8 mouse cellular contexts compared by ENCODE assay signal in genomic region chr5:139388694-139389675, GRCm38 (mm10). TPM values are rescaled to one million over a fixed set of nuclear protein-coding genes. Genes with fewer than 3 reads are reported as not detected.
A peak's percentile ranks its signal among the peaks of the same experiment; 100 is the strongest.
DNase-seq lines count a peak whose midpoint lies in the region; ATAC-seq and TF ChIP-seq lines count a peak whose summit lies in the region.

No protein-coding gene starts in this region.

- no peaks in the 10 kb centered on the region for H3K27me3 ChIP-seq in kidney, postnatal 0 days (ENCODE audit: insufficient read depth, low read length)
- H3K27me3 ChIP-seq in heart, embryonic 16.5 days (ENCODE audit: control insufficient read depth, insufficient read depth, low read length) = no peaks in the 10 kb centered on the region
- no peaks in the 10 kb centered on the region for H3K27me3 ChIP-seq in liver, adult 2 months (ENCODE audit: control insufficient read depth, insufficient read depth, low read length)

- no peak for ATAC-seq in kidney, postnatal 0 days (replicated peaks; ENCODE audit: low FRiP score, low read depth)
- ATAC-seq in heart, embryonic 16.5 days (replicated peaks; ENCODE audit: extremely low read depth, insufficient read depth, low FRiP score) = no peak

- DNase-seq in kidney, postnatal 0 days (ENCODE audit: low spot score) = no peak
- no peak for DNase-seq in kidney, postnatal 36 days
- peak; percentile 76 for DNase-seq in c-Kit-positive CD71-positive TER-119-positive erythroid progenitor cells, embryonic 14.5 days (ENCODE audit: low spot score)
- DNase-seq in liver, adult 2 months (ENCODE audit: extremely low read depth, low read depth, low spot score) = no peak
- DNase-seq in natural killer cell, adult 2 months (ENCODE audit: low spot score in 2 of 2) = no peak
- no peak for DNase-seq in thymus, adult 18-20 months

- TF ChIP-seq CTCF in kidney, postnatal 0 days (IDR thresholded peaks at IDR 0.05; ENCODE audit: low read depth) = no peak
- TF ChIP-seq CTCF in liver, adult 2 months (IDR thresholded peaks at IDR 0.05; ENCODE audit: low read depth, low read length) = no peak
- no peak for TF ChIP-seq CTCF in olfactory bulb, adult 2 months (IDR thresholded peaks at IDR 0.05; ENCODE audit: insufficient read depth, low read depth, low read length)

- peak overlapping the region; percentile 15; the same call in 1 of the 2 replicates for H3K4me2 ChIP-seq in kidney, postnatal 0 days (ENCODE audit: low read length)
- no peak overlapping the region for H3K4me2 ChIP-seq in heart, embryonic 16.5 days (ENCODE audit: low read depth, low read length)

- H3K36me3 ChIP-seq in kidney, postnatal 0 days (ENCODE audit: insufficient read depth, low read length) = 0 out of 2 replicates have a peak, but pooled peaks cover 4% of the 10 kb centered on the region
- H3K36me3 ChIP-seq in heart, embryonic 16.5 days (ENCODE audit: control insufficient read depth, insufficient read depth) = peaks cover 10% of the 10 kb centered on the region
- peaks cover 3% of the 10 kb centered on the region; the same call in 1 of the 2 replicates for H3K36me3 ChIP-seq in liver, adult 2 months (ENCODE audit: control insufficient read depth, insufficient read depth, low read length)

- peak overlapping the region; percentile 35; the same call in 1 of the 2 replicates for H3K9ac ChIP-seq in kidney, postnatal 0 days (ENCODE audit: low read depth, low read length)
- 0 out of 2 replicates have a peak overlapping the region, but pooled peaks have one; percentile 14 for H3K9ac ChIP-seq in heart, embryonic 16.5 days (ENCODE audit: low read length)
- peak overlapping the region; percentile 19 for H3K9ac ChIP-seq in liver, adult 2 months (ENCODE audit: low read depth, low read length)

- H3K27ac ChIP-seq in kidney, postnatal 0 days = peak overlapping the region; percentile 65
- H3K27ac ChIP-seq in heart, embryonic 16.5 days (ENCODE audit: low read length) = peak overlapping the region; percentile 70
- H3K27ac ChIP-seq in liver, adult 2 months (replicated peaks; ENCODE audit: insufficient read depth, low read depth, low read length) = peak overlapping the region; percentile 65
- peak overlapping the region; percentile 65 for H3K27ac ChIP-seq in olfactory bulb, adult 2 months (ENCODE audit: insufficient read depth, low read depth, low read length)

- no peaks in the 10 kb centered on the region for H3K9me3 ChIP-seq in kidney, postnatal 0 days (replicated peaks; ENCODE audit: low read length)
- H3K9me3 ChIP-seq in heart, embryonic 16.5 days (replicated peaks; ENCODE audit: control insufficient read depth, low read length) = no peaks in the 10 kb centered on the region

- WGBS in kidney, postnatal 0 days = 54% methylated on average over 17 of the region's 17 CpGs
- WGBS in heart, embryonic 16.5 days = 74% methylated on average over 17 of the region's 17 CpGs
- 46% methylated on average over 17 of the region's 17 CpGs for WGBS in liver, adult 2 months
- WGBS in olfactory bulb, adult 2 months = 59% methylated on average over 17 of the region's 17 CpGs

- peaks cover 43% of the 10 kb centered on the region for H3K79me2 ChIP-seq in liver, adult 2 months (ENCODE audit: control insufficient read depth, insufficient read depth, low read length)

- H3K4me1 ChIP-seq in kidney, postnatal 0 days (replicated peaks; ENCODE audit: insufficient read depth, low read length) = peaks cover 41% of the 10 kb centered on the region
- H3K4me1 ChIP-seq in heart, embryonic 16.5 days (ENCODE audit: control insufficient read depth, insufficient read depth, low read length) = peaks cover 52% of the 10 kb centered on the region
- peaks cover 55% of the 10 kb centered on the region for H3K4me1 ChIP-seq in liver, adult 2 months (ENCODE audit: control insufficient read depth, insufficient read depth, low read length)
- peaks cover 38% of the 10 kb centered on the region for H3K4me1 ChIP-seq in olfactory bulb, adult 2 months (ENCODE audit: control insufficient read depth, insufficient read depth, low read length)

- no peak for TF ChIP-seq POLR2A in liver, adult 2 months (IDR thresholded peaks at IDR 0.05; ENCODE audit: extremely low read depth, insufficient read depth, low read length)
- TF ChIP-seq POLR2A in olfactory bulb, adult 2 months (IDR thresholded peaks at IDR 0.05; ENCODE audit: insufficient read depth, low read depth, low read length) = no peak

- no peak overlapping the region for H3K4me3 ChIP-seq in kidney, postnatal 0 days (replicated peaks; ENCODE audit: low read depth, low read length)
- H3K4me3 ChIP-seq in heart, embryonic 16.5 days (ENCODE audit: low read length) = no peak overlapping the region
- no peak overlapping the region for H3K4me3 ChIP-seq in liver, adult 2 months (ENCODE audit: insufficient read depth, low read depth, low read length)
- H3K4me3 ChIP-seq in olfactory bulb, adult 2 months (ENCODE audit: insufficient read depth, low read depth, low read length) = no peak overlapping the region

RNA-seq across cellular contexts. Expression of gene Gpr146, which starts 11.5 kb away (rescaled TPM):
- 7.6 and 7.8 TPM in 2 replicates for polyA plus RNA-seq in kidney, postnatal 0 days (2015; fragmentation: Nextera tagmentation; extraction: Ambion mirVana)
- 17.1 and 17.2 TPM in 2 replicates for polyA plus RNA-seq in heart, embryonic 16.5 days (2015; fragmentation: Nextera tagmentation; extraction: Ambion mirVana)
- 36.5 and 57.1 TPM in 2 replicates for total RNA-seq in liver, adult 2 months (2014; rRNA removed)
- 43.5 and 70.7 TPM in 2 replicates for polyA plus RNA-seq in liver, adult 2 months (2012; rRNA removed)
- not detected in 2 replicates for polyA plus RNA-seq in olfactory bulb, adult 2 months (2012; ENCODE audit: insufficient read depth, insufficient read length, low replicate concordance, missing spikeins)

RNA-seq across cellular contexts. Expression of gene C130050O18Rik, which starts 16.1 kb away (rescaled TPM):
- polyA plus RNA-seq in kidney, postnatal 0 days (2015; fragmentation: Nextera tagmentation; extraction: Ambion mirVana) = 1.2 and 1.5 TPM in 2 replicates
- polyA plus RNA-seq in heart, embryonic 16.5 days (2015; fragmentation: Nextera tagmentation; extraction: Ambion mirVana) = 0.43 and 0.66 TPM in 2 replicates
- total RNA-seq in liver, adult 2 months (2014; rRNA removed) = 0.18 and 0.54 TPM in 2 replicates
- 0.56 and 1.6 TPM in 2 replicates for polyA plus RNA-seq in liver, adult 2 months (2012; rRNA removed)
- polyA plus RNA-seq in olfactory bulb, adult 2 months (2012; ENCODE audit: insufficient read depth, insufficient read length, low replicate concordance, missing spikeins) = not detected in 2 replicates

RNA-seq across cellular contexts. Expression of gene Gper1, which starts 34.0 kb away (rescaled TPM):
- 11.3 and 11.9 TPM in 2 replicates for polyA plus RNA-seq in kidney, postnatal 0 days (2015; fragmentation: Nextera tagmentation; extraction: Ambion mirVana)
- polyA plus RNA-seq in heart, embryonic 16.5 days (2015; fragmentation: Nextera tagmentation; extraction: Ambion mirVana) = 3.0 and 4.0 TPM in 2 replicates
- total RNA-seq in liver, adult 2 months (2014; rRNA removed) = 0.07 TPM in 1 of 2 replicates, not detected in the other
- polyA plus RNA-seq in liver, adult 2 months (2012; rRNA removed) = 0.02 and 0.05 TPM in 2 replicates
- not detected in 2 replicates for polyA plus RNA-seq in olfactory bulb, adult 2 months (2012; ENCODE audit: insufficient read depth, insufficient read length, low replicate concordance, missing spikeins)

RNA-seq across cellular contexts. Expression of gene Cyp2w1, which starts 36.6 kb away (rescaled TPM):
- not detected in 2 replicates for polyA plus RNA-seq in kidney, postnatal 0 days (2015; fragmentation: Nextera tagmentation; extraction: Ambion mirVana)
- not detected in 2 replicates for polyA plus RNA-seq in heart, embryonic 16.5 days (2015; fragmentation: Nextera tagmentation; extraction: Ambion mirVana)
- total RNA-seq in liver, adult 2 months (2014; rRNA removed) = not detected in 2 replicates
- polyA plus RNA-seq in liver, adult 2 months (2012; rRNA removed) = not detected in 2 replicates
- polyA plus RNA-seq in olfactory bulb, adult 2 months (2012; ENCODE audit: insufficient read depth, insufficient read length, low replicate concordance, missing spikeins) = not detected in 2 replicates

RNA-seq across cellular contexts. Expression of gene Cox19, which starts 37.8 kb away (rescaled TPM):
- polyA plus RNA-seq in kidney, postnatal 0 days (2015; fragmentation: Nextera tagmentation; extraction: Ambion mirVana) = 116 TPM in 2 replicates
- 75.7 and 75.8 TPM in 2 replicates for polyA plus RNA-seq in heart, embryonic 16.5 days (2015; fragmentation: Nextera tagmentation; extraction: Ambion mirVana)
- total RNA-seq in liver, adult 2 months (2014; rRNA removed) = 23.6 and 25.2 TPM in 2 replicates
- polyA plus RNA-seq in liver, adult 2 months (2012; rRNA removed) = 82.4 and 86.1 TPM in 2 replicates
- not detected in 2 replicates for polyA plus RNA-seq in olfactory bulb, adult 2 months (2012; ENCODE audit: insufficient read depth, insufficient read length, low replicate concordance, missing spikeins)
